Mouse (Mus musculus): ENCODE results near the gene Mpzl2. TPM values are rescaled to one million over a fixed set of nuclear protein-coding genes. Genes with fewer than 3 reads are reported as not detected.

Mpzl2 gene
- total RNA-seq, 1 experiment, result 13.3 TPM

DNA sequence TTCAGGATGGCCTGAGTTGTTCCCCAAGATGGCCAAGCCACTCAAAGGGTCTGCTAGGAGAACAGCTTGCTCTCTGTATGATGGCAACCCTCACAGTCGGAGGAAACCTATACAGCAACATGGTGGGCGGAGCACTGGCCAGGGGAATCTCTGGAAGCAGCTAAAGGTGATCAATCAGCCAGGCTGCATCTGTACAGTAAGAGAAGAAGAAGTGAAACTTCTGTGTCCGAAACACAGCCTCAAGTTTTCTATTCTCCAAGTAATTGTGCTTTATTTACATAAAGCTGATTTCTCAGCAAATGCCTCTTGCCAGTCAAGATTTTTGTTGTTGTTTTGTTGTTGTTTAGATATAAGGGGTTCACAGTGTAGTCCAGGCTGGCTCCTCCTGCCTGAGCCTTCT, 38.3 kb downstream of the Mpzl2 start:
- in situ Hi-C loops (cut with MboI; ENCODE audit: low sequenced_read_pairs in 2 of 2, unreplicated experiment in 2 of 2), result no loop called here
- no peak for DNase-seq (ENCODE audit: low read depth, low spot score)
- no peak for TF ChIP-seq ZC3H11A (IDR thresholded peaks at IDR 0.05; ENCODE audit: borderline replicate concordance, low read depth, low read length)
- TF ChIP-seq MAFK (IDR thresholded peaks at IDR 0.05; ENCODE audit: insufficient read depth, low read depth, low read length), result no peak
- no peak for TF ChIP-seq ZNF384 (IDR thresholded peaks at IDR 0.05; ENCODE audit: low read depth, low read length)
- no peak for TF ChIP-seq HCFC1 (IDR thresholded peaks at IDR 0.05; ENCODE audit: borderline replicate concordance, insufficient read depth, low read length)
- no peak for TF ChIP-seq CHD2 (IDR thresholded peaks at IDR 0.05; ENCODE audit: low read depth, low read length)
- Histone ChIP-seq H3K9me3 (ENCODE audit: control insufficient read depth, insufficient read depth, low read depth, low read length) (no peaks in the 10 kb centered on the region), H3K4me3 (ENCODE audit: insufficient read depth in 1 of 2, low read depth in 1 of 2, low read length in 2 of 2, poor library complexity in 1 of 2, severe bottlenecking in 1 of 2) (no peak overlapping the region), H3K4me1 (ENCODE audit: control insufficient read depth in 2 of 2, insufficient read depth in 2 of 2, low read length in 2 of 2, poor library complexity in 1 of 2) (no peaks in the 10 kb centered on the region), H3K27ac (ENCODE audit: insufficient read depth, low read depth, low read length, poor library complexity, severe bottlenecking) (no peak overlapping the region), H3K36me3 (ENCODE audit: control insufficient read depth, insufficient read depth, low read length, poor library complexity, severe bottlenecking) (no peaks in the 10 kb centered on the region), H3K9ac (ENCODE audit: insufficient read depth, low read depth, low read length, poor library complexity, severe bottlenecking) (no peak overlapping the region)

DNA sequence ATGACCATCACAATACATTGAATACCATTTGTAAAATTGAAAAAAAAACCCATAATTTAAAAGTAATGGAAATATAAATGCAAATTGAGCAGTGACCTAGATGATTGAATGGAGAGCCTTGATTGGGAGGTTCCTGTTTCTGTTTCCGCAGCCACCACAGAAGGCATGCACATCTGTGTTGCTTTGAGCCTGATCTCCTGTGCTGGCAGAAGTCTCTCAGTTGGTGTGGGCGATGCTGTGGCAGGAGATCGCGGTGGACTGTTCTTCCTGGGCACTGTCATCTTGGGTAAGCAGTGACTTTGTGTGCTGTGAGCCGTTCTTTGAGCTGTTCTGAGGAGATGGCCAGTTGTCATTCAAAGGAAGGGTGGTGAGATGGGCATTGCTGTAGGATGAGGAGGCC, 39.4 kb downstream of the Mpzl2 start, which contains the start of gene Jaml:
Gene Jaml, plus strand, starts transcription at position 173 of the 400 bp plus-strand sequence.
- DNase-seq (ENCODE audit: low read depth, low spot score), result no peak
- TF ChIP-seq CHD2 (IDR thresholded peaks at IDR 0.05; ENCODE audit: low read depth, low read length) (no peak), ZNF384 (IDR thresholded peaks at IDR 0.05; ENCODE audit: low read depth, low read length) (no peak), HCFC1 (IDR thresholded peaks at IDR 0.05; ENCODE audit: borderline replicate concordance, insufficient read depth, low read length) (no peak), MAFK (IDR thresholded peaks at IDR 0.05; ENCODE audit: insufficient read depth, low read depth, low read length) (no peak), ZC3H11A (IDR thresholded peaks at IDR 0.05; ENCODE audit: borderline replicate concordance, low read depth, low read length) (no peak)
- in situ Hi-C loops (cut with MboI; ENCODE audit: low sequenced_read_pairs in 2 of 2, unreplicated experiment in 2 of 2), result no loop called here
- no peak within 1 kb of the TSS for H3K27ac ChIP-seq (ENCODE audit: insufficient read depth, low read depth, low read length, poor library complexity, severe bottlenecking)
- no peaks in the 10 kb centered on the region for H3K9me3 ChIP-seq (ENCODE audit: control insufficient read depth, insufficient read depth, low read depth, low read length)
- H3K4me1 ChIP-seq (ENCODE audit: control insufficient read depth in 2 of 2, insufficient read depth in 2 of 2, low read length in 2 of 2, poor library complexity in 1 of 2), result no peaks in the 10 kb centered on the region
- H3K4me3 ChIP-seq (ENCODE audit: insufficient read depth in 1 of 2, low read depth in 1 of 2, low read length in 2 of 2, poor library complexity in 1 of 2, severe bottlenecking in 1 of 2), result no peak within 1 kb of the TSS
- H3K9ac ChIP-seq (ENCODE audit: insufficient read depth, low read depth, low read length, poor library complexity, severe bottlenecking), result no peak within 1 kb of the TSS
- H3K36me3 ChIP-seq (ENCODE audit: control insufficient read depth, insufficient read depth, low read length, poor library complexity, severe bottlenecking), result no peaks in the 10 kb centered on the region

DNA sequence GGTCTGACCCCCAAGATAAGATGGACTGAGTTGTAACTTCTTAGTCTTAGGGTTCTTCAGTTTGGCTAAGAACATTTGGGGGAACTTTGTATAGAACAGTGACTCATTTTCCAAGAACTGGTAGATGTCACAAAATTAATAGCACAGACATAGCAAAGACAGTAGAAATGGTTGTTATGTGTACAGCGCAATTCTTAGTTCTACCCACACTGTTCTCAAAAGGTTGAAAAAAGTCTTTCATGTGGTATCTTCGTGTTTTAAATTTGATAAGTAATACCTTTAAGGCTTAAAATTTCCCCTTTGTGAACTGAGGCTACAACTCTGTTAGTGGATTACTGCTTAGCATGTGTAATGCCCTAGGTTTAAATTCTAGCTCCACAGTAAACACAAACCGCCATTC, 43.5 kb downstream of the Mpzl2 start:
- in situ Hi-C loops (cut with MboI; ENCODE audit: low sequenced_read_pairs in 2 of 2, unreplicated experiment in 2 of 2), result no loop called here
- Histone ChIP-seq H3K36me3 (ENCODE audit: control insufficient read depth, insufficient read depth, low read length, poor library complexity, severe bottlenecking) (no peaks in the 10 kb centered on the region), H3K4me1 (ENCODE audit: control insufficient read depth in 2 of 2, insufficient read depth in 2 of 2, low read length in 2 of 2, poor library complexity in 1 of 2) (no peaks in the 10 kb centered on the region), H3K9ac (ENCODE audit: insufficient read depth, low read depth, low read length, poor library complexity, severe bottlenecking) (no peak overlapping the region), H3K27ac (ENCODE audit: insufficient read depth, low read depth, low read length, poor library complexity, severe bottlenecking) (no peak overlapping the region), H3K9me3 (ENCODE audit: control insufficient read depth, insufficient read depth, low read depth, low read length) (no peaks in the 10 kb centered on the region), H3K4me3 (ENCODE audit: insufficient read depth in 1 of 2, low read depth in 1 of 2, low read length in 2 of 2, poor library complexity in 1 of 2, severe bottlenecking in 1 of 2) (no peak overlapping the region)
- no peak for TF ChIP-seq CHD2 (IDR thresholded peaks at IDR 0.05; ENCODE audit: low read depth, low read length)
- DNase-seq (ENCODE audit: low read depth, low spot score), result no peak

DNA sequence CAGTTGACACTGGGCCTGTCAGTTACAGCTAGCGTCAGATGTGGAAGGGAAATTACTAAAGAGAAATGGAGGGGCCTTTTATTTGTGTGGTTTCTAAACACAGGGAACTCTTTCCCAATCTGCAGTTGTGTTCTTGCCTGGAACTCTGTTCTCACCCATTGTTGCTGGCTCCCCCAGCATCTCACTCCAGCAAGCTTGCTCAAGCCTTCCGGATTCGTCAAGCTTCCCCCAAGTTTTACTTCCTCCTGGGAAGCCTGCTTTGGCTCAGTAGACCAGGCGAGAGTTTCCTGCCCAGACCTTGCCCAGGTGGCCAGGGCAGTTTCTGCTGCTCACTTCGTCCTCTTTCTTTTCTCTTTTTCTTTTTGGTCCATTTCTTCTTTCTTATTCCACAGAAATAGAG, 45.0 kb downstream of the Mpzl2 start:
- H3K4me3 ChIP-seq (ENCODE audit: insufficient read depth in 1 of 2, low read depth in 1 of 2, low read length in 2 of 2, poor library complexity in 1 of 2, severe bottlenecking in 1 of 2), result no peak overlapping the region
- H3K4me1 ChIP-seq (ENCODE audit: control insufficient read depth in 2 of 2, insufficient read depth in 2 of 2, low read length in 2 of 2, poor library complexity in 1 of 2), result no peaks in the 10 kb centered on the region
- no peaks in the 10 kb centered on the region for H3K36me3 ChIP-seq (ENCODE audit: control insufficient read depth, insufficient read depth, low read length, poor library complexity, severe bottlenecking)
- TF ChIP-seq ZNF384 (IDR thresholded peaks at IDR 0.05; ENCODE audit: low read depth, low read length) (no peak), CHD2 (IDR thresholded peaks at IDR 0.05; ENCODE audit: low read depth, low read length) (no peak), MAFK (IDR thresholded peaks at IDR 0.05; ENCODE audit: insufficient read depth, low read depth, low read length) (no peak), HCFC1 (IDR thresholded peaks at IDR 0.05; ENCODE audit: borderline replicate concordance, insufficient read depth, low read length) (no peak), ZC3H11A (IDR thresholded peaks at IDR 0.05; ENCODE audit: borderline replicate concordance, low read depth, low read length) (no peak)
- no peaks in the 10 kb centered on the region for H3K9me3 ChIP-seq (ENCODE audit: control insufficient read depth, insufficient read depth, low read depth, low read length)
- H3K9ac ChIP-seq (ENCODE audit: insufficient read depth, low read depth, low read length, poor library complexity, severe bottlenecking), result no peak overlapping the region
- in situ Hi-C loops (cut with MboI; ENCODE audit: low sequenced_read_pairs in 2 of 2, unreplicated experiment in 2 of 2), result no loop called here
- no peak for DNase-seq (ENCODE audit: low read depth, low spot score)
- no peak overlapping the region for H3K27ac ChIP-seq (ENCODE audit: insufficient read depth, low read depth, low read length, poor library complexity, severe bottlenecking)

Measured in ES-E14 (cell line).